Mouse (Mus musculus) neural tube, embryonic 15.5 days (tissue): Measurements from ENCODE around the gene Cacna1e. TPM values are rescaled to one million over a fixed set of nuclear protein-coding genes. Genes with fewer than 3 reads are reported as not detected.

ENCODE experiments used
- ATAC-seq: fragments of 200-750 bp; cut with Nextera tagmentation; 2 replicates; pipeline ENCODE4 v1.8.0; 2017; ENCODE audit warnings: mild to moderate bottlenecking, moderate TSS enrichment, moderate library complexity; ENCODE audit not compliant: low FRiP score
- H3K27ac ChIP-seq: fragments of 300-500 bp; sonication (generic); replicated peaks from 2 replicates; pipeline ENCODE4 v1.5.1; 2015; ENCODE audit warnings: mild to moderate bottlenecking, inconsistent platforms
- H3K27me3 ChIP-seq: fragments of 300-500 bp; sonication (generic); replicated peaks from 2 replicates; pipeline ENCODE4 v1.6.1; 2015; ENCODE audit warnings: inconsistent platforms
- H3K36me3 ChIP-seq: fragments of 300-500 bp; sonication (generic); 2 replicates; pipeline ENCODE4 v1.6.1; 2015; ENCODE audit warnings: inconsistent platforms
- H3K4me1 ChIP-seq: fragments of 300-500 bp; sonication (generic); 2 replicates; pipeline ENCODE4 v1.6.1; 2015; ENCODE audit warnings: inconsistent platforms
- H3K4me2 ChIP-seq: fragments of 300-500 bp; sonication (generic); 2 replicates; pipeline ENCODE4 v1.6.1; 2015; ENCODE audit warnings: inconsistent platforms, mild to moderate bottlenecking, moderate library complexity
- H3K4me3 ChIP-seq: fragments of 300-500 bp; sonication (generic); replicated peaks from 2 replicates; pipeline ENCODE4 v1.5.1; 2015; ENCODE audit warnings: mild to moderate bottlenecking, inconsistent platforms
- H3K9ac ChIP-seq: fragments of 300-500 bp; sonication (generic); replicated peaks from 2 replicates; pipeline ENCODE4 v1.6.1; 2015; ENCODE audit warnings: mild to moderate bottlenecking, inconsistent platforms
- H3K9me3 ChIP-seq: fragments of 300-500 bp; sonication (generic); replicated peaks from 2 replicates; pipeline ENCODE4 v1.6.1; 2016; ENCODE audit warnings: inconsistent platforms
- WGBS: fragments of 180-500 bp; shearing (Covaris S2); methylation state at CpG from one replicate; pipeline ENCODE4 v1.1.7; 2015; ENCODE audit warnings: mixed read lengths; 5-methylcytosine and 5-hydroxymethylcytosine counted together
- polyA plus RNA-seq: library from polyadenylated mRNA; unstranded; fragments of >200 nt; fragmentation: Nextera tagmentation; extraction: Ambion mirVana; gene quantifications from 2 replicates; pipeline ENCODE4 v1.2.1, GENCODE M21; 2015

Gene Cacna1e
- polyA plus RNA-seq, 1 experiment from 2014 or later: 17.1 TPM

DNA sequence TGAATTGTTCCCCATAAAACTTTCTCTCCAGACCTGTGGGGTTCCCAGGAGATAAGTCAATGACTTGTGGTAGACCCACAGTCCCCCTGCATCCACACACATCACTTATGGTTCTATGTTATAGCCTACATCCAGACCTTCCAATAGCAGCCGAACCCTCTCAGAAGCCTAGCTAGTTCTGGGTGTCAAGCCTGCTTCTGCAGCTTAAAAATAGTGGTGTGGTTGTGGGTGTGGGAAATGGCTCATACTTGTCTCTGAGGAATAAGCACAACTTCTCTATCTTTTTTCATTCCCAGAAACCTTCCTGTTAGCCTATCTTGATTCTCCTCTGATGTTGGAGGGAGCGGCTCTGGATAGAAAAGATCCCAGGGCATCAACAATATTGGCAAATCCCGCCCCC is 417.0 kb downstream of the Cacna1e start:
- no peak overlapping the region for H3K4me2 ChIP-seq
- WGBS: 96% methylated on average over 3 of the region's 3 CpGs
- ATAC-seq: no peak
- no peak overlapping the region for H3K27ac ChIP-seq
- no peak overlapping the region for H3K4me3 ChIP-seq
- H3K36me3 ChIP-seq: peaks cover 55% of the 10 kb centered on the region
- H3K9me3 ChIP-seq: no peaks in the 10 kb centered on the region
- no peaks in the 10 kb centered on the region for H3K27me3 ChIP-seq
- H3K9ac ChIP-seq: no peak overlapping the region
- H3K4me1 ChIP-seq: no peaks in the 10 kb centered on the region

DNA sequence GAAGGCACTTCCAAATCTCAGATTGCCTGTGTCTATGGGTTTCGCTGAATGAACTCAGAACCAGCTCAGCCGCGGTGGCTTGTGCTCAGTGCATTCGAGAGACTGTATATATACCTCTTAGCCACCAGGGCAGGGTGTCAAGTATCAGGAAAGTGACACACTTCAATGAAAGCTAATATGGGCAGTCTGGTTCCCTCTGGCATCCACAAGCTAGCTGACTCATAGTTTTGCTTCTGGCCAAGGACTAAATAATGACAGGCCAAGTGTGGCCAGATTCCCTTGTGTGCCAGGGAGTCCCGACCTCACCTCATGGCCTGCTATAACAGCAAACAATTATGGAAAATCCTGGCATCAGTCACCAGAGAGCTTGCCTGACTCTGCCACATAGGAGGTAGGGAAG is 422.8 kb downstream of the Cacna1e start:
- Histone ChIP-seq H3K4me1 (no peaks in the 10 kb centered on the region), H3K27ac (no peak overlapping the region), H3K4me3 (no peak overlapping the region), H3K9me3 (no peaks in the 10 kb centered on the region), H3K27me3 (no peaks in the 10 kb centered on the region), H3K36me3 (peaks cover 30% of the 10 kb centered on the region), H3K4me2 (no peak overlapping the region), H3K9ac (no peak overlapping the region)
- ATAC-seq: no peak
- WGBS: 88% methylated on average over 5 of the region's 5 CpGs

DNA sequence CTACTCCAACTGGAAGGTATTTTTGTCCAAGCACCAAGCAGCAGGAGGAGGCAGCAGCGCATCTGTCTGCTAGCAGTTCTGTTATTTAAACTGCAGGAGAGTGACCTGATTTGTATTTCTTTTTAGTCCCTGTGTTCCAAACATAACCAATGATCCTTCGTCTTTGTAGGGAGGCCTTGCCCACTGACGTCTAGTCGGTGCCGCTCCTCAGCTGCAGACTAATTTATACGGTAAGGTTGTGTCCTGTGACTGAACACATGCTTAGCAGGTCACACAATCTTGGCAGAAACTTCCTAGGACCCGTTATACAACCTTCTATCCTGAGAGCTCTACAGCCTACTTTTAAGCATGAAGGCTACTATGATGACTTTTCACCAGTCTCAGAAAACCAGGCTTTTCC is 424.2 kb downstream of the Cacna1e start:
- no peak overlapping the region for H3K4me2 ChIP-seq
- no peak overlapping the region for H3K4me3 ChIP-seq
- no peak overlapping the region for H3K27ac ChIP-seq
- H3K9me3 ChIP-seq: no peaks in the 10 kb centered on the region
- 88% methylated on average over 7 of the region's 7 CpGs for WGBS
- ATAC-seq: no peak
- H3K9ac ChIP-seq: no peak overlapping the region
- H3K27me3 ChIP-seq: no peaks in the 10 kb centered on the region
- peaks cover 18% of the 10 kb centered on the region for H3K36me3 ChIP-seq
- H3K4me1 ChIP-seq: no peaks in the 10 kb centered on the region

DNA sequence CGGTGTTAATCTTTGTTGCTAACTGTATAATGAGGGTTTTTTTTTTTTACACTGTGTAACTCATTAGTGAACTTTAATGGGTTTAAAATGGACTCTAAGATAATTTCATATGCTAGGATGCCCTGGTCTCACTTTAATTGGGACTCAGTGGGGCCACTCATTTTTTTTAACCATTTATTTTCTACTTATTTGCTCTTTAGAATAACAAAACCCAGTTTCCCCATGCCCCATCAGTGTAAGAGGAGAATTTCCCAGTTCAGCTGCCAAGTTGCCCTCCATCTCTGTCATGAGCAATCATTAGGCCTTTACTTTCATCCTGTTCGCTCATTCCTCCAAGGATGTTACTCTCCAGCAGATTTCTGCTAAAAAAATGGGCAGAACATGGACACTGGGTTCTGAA is 425.7 kb downstream of the Cacna1e start:
- Histone ChIP-seq H3K4me3 (no peak overlapping the region), H3K27me3 (no peaks in the 10 kb centered on the region), H3K9me3 (no peaks in the 10 kb centered on the region), H3K4me2 (no peak overlapping the region), H3K9ac (no peak overlapping the region), H3K36me3 (peaks cover 17% of the 10 kb centered on the region), H3K27ac (no peak overlapping the region), H3K4me1 (no peaks in the 10 kb centered on the region)
- ATAC-seq: no peak
- 75% methylated on average over 2 of the region's 2 CpGs for WGBS

- no peak for ATAC-seq
- H3K27ac ChIP-seq: no peak overlapping the region
- peaks cover 6% of the 10 kb centered on the region; the same call in 1 of the 2 replicates for H3K36me3 ChIP-seq
- no peak overlapping the region for H3K9ac ChIP-seq
- no peak overlapping the region for H3K4me2 ChIP-seq
- H3K4me1 ChIP-seq: no peaks in the 10 kb centered on the region
- no peak overlapping the region for H3K4me3 ChIP-seq
- 86% methylated on average over 3 of the region's 3 CpGs for WGBS
- no peaks in the 10 kb centered on the region for H3K27me3 ChIP-seq
- H3K9me3 ChIP-seq: no peaks in the 10 kb centered on the region
Measured at GRCm38 (mm10) chr1:154450799-154451198, 433.5 kb downstream of the Cacna1e start.

DNA sequence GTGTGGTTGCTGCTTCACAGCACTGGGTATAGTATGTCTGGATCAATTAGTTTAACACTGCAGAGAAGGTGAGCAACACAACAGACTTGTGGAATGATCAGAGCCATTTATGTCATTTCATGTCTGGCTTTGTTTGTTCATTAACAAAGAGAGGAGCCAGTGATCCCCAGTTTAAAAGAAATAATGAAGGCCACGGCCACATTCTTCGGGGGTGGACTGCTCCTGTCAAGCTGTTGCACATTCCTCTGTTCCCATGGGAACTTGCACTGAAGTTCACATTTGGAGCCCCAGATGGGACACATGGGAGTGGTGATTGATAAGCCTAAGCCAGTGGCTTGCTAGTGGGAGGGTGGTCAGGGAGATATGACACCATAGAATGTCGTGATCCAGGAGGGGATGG is 437.8 kb downstream of the Cacna1e start:
- no peak overlapping the region for H3K4me2 ChIP-seq
- H3K9ac ChIP-seq: no peak overlapping the region
- no peaks in the 10 kb centered on the region for H3K27me3 ChIP-seq
- no peak overlapping the region for H3K27ac ChIP-seq
- H3K4me1 ChIP-seq: no peaks in the 10 kb centered on the region
- H3K4me3 ChIP-seq: no peak overlapping the region
- ATAC-seq: no peak
- WGBS: 35% methylated on average over 3 of the region's 3 CpGs
- H3K36me3 ChIP-seq: peaks cover 25% of the 10 kb centered on the region
- H3K9me3 ChIP-seq: no peaks in the 10 kb centered on the region

GRCm38 (mm10) chr1:154433520-154433919 is 450.8 kb downstream of the Cacna1e start:
- 85% methylated on average over 1 of the region's 1 CpGs for WGBS
- H3K4me1 ChIP-seq: no peaks in the 10 kb centered on the region
- H3K4me2 ChIP-seq: no peak overlapping the region
- H3K27me3 ChIP-seq: no peaks in the 10 kb centered on the region
- no peak overlapping the region for H3K9ac ChIP-seq
- no peak overlapping the region for H3K27ac ChIP-seq
- ATAC-seq: no peak
- H3K9me3 ChIP-seq: no peaks in the 10 kb centered on the region
- peaks cover 42% of the 10 kb centered on the region for H3K36me3 ChIP-seq
- no peak overlapping the region for H3K4me3 ChIP-seq

GRCm38 (mm10) chr1:154433112-154433511 is 451.2 kb downstream of the Cacna1e start:
- H3K27me3 ChIP-seq: no peaks in the 10 kb centered on the region
- no peak for ATAC-seq
- no peak overlapping the region for H3K27ac ChIP-seq
- no peak overlapping the region for H3K4me3 ChIP-seq
- peaks cover 42% of the 10 kb centered on the region for H3K36me3 ChIP-seq
- H3K9me3 ChIP-seq: no peaks in the 10 kb centered on the region
- 88% methylated on average over 1 of the region's 1 CpGs for WGBS
- H3K4me1 ChIP-seq: no peaks in the 10 kb centered on the region
- no peak overlapping the region for H3K9ac ChIP-seq
- H3K4me2 ChIP-seq: no peak overlapping the region

DNA sequence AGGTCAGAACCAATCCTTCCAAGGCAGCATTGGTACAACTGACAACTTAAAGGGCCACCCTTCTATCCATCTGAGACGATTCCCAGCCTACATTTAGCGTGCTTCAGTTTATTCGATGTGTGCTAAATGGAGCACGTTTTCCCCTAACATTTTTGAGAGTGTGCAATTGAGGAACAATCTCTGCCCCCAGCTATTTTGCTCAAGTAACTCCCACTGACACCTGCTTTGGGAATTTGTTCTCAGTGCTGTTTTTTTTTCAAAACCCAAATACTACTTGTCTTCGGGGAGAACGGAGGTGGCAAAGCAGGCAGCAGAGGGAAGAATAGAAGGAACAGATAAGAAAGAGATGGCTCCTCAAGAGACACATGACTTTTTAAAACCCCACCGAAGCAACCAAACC is 456.0 kb downstream of the Cacna1e start:
- 81% methylated on average over 7 of the region's 7 CpGs for WGBS
- Histone ChIP-seq H3K27me3 (no peaks in the 10 kb centered on the region), H3K4me1 (no peaks in the 10 kb centered on the region)

GRCm38 (mm10) chr1:154418278-154418677 is 466.0 kb downstream of the Cacna1e start:
- H3K9ac ChIP-seq: no peak overlapping the region
- WGBS: 57% methylated on average over 5 of the region's 5 CpGs
- H3K4me1 ChIP-seq: 0 out of 2 replicates have a peak, but pooled peaks cover 2% of the 10 kb centered on the region
- H3K27me3 ChIP-seq: no peaks in the 10 kb centered on the region
- no peak overlapping the region for H3K4me2 ChIP-seq
- H3K27ac ChIP-seq: no peak overlapping the region
- peaks cover 16% of the 10 kb centered on the region for H3K36me3 ChIP-seq
- H3K9me3 ChIP-seq: no peaks in the 10 kb centered on the region
- ATAC-seq: no peak
- no peak overlapping the region for H3K4me3 ChIP-seq

More for the DNA sequence above, 456.0 kb downstream of the Cacna1e start:
- Histone ChIP-seq H3K9me3 (no peaks in the 10 kb centered on the region), H3K4me3 (no peak overlapping the region), H3K4me2 (no peak overlapping the region), H3K9ac (no peak overlapping the region), H3K27ac (no peak overlapping the region), H3K36me3 (peaks cover 35% of the 10 kb centered on the region)
- no peak for ATAC-seq

GRCm38 (mm10) chr1:154416384-154417155 is 467.7 kb downstream of the Cacna1e start:
- no peak for ATAC-seq
- WGBS: 71% methylated on average over 20 of the region's 20 CpGs

GRCm38 (mm10) chr1:154415826-154416225 is 468.5 kb downstream of the Cacna1e start:
- Histone ChIP-seq H3K9ac (no peak overlapping the region), H3K36me3 (peaks cover 27% of the 10 kb centered on the region), H3K27ac (no peak overlapping the region), H3K4me3 (no peak overlapping the region), H3K4me2 (no peak overlapping the region), H3K4me1 (0 out of 2 replicates have a peak, but pooled peaks cover 2% of the 10 kb centered on the region), H3K9me3 (no peaks in the 10 kb centered on the region), H3K27me3 (no peaks in the 10 kb centered on the region)
- no peak; the same call in 1 of the 2 replicates for ATAC-seq
- WGBS: 90% methylated on average over 10 of the region's 10 CpGs

More at GRCm38 (mm10) chr1:154416384-154417155, 467.7 kb downstream of the Cacna1e start:
- Histone ChIP-seq H3K9me3 (no peaks in the 10 kb centered on the region), H3K36me3 (peaks cover 20% of the 10 kb centered on the region), H3K4me1 (0 out of 2 replicates have a peak, but pooled peaks cover 2% of the 10 kb centered on the region), H3K4me2 (no peak overlapping the region), H3K27me3 (no peaks in the 10 kb centered on the region), H3K9ac (no peak overlapping the region), H3K27ac (no peak overlapping the region), H3K4me3 (no peak overlapping the region)
